Mouse (Mus musculus) myocyte (in vitro differentiated cells): ENCODE measurements around the gene Tlcd2. TPM values are rescaled to one million over a fixed set of nuclear protein-coding genes. Genes with fewer than 3 reads are reported as not detected.

Experiments used
- H3K27me3 ChIP-seq: one replicate; pipeline ENCODE4 v1.6.1; 2011; ENCODE audit not compliant: control insufficient read depth, insufficient read depth, insufficient read length
- H3K36me3 ChIP-seq: one replicate; pipeline ENCODE4 v1.6.1; 2011; ENCODE audit not compliant: control insufficient read depth, insufficient read depth
- H3K4me2 ChIP-seq: one replicate; pipeline ENCODE4 v1.6.1; 2011; ENCODE audit warnings: low read depth, control low read depth
- H3K4me3 ChIP-seq: one replicate; pipeline ENCODE4 v1.5.1; 2011; ENCODE audit warnings: mild to moderate bottlenecking, control low read depth, moderate library complexity
- H3K79me2 ChIP-seq: one replicate; pipeline ENCODE4 v1.6.1; 2011; ENCODE audit not compliant: control insufficient read depth, insufficient read depth
- H3ac ChIP-seq: one replicate; pipeline ENCODE4 v1.6.1; 2011; ENCODE audit not compliant: control insufficient read depth, insufficient read length
- CEBPB ChIP-seq: IDR thresholded peaks from 2 replicates; pipeline ENCODE4 v1.6.1; 2011; ENCODE audit warnings: mild to moderate bottlenecking, moderate library complexity; ENCODE audit not compliant: poor library complexity, insufficient read depth, severe bottlenecking
- E2F4 ChIP-seq: IDR thresholded peaks from one replicate; pipeline ENCODE4 v1.6.1; 2011; ENCODE audit warnings: mild to moderate bottlenecking, control low read depth, moderate library complexity; ENCODE audit not compliant: insufficient read depth
- MAX ChIP-seq: IDR thresholded peaks from one replicate; pipeline ENCODE4 v1.6.1; 2011; ENCODE audit warnings: low read depth, mild to moderate bottlenecking, control low read depth
- MYOD1 ChIP-seq, 3 experiments: IDR thresholded peaks; one replicate each; pipeline ENCODE4 v1.6.1; 2011; ENCODE audit warnings: control low read depth in 2 of 3, low read depth in 2 of 3, mild to moderate bottlenecking in 2 of 3, moderate library complexity in 1 of 3; ENCODE audit not compliant: insufficient read length in 2 of 3, control insufficient read depth in 1 of 3
- MYOG ChIP-seq, 3 experiments: IDR thresholded peaks; one replicate each; pipeline ENCODE4 v1.6.1; 2011; ENCODE audit warnings: control low read depth in 2 of 3, low read depth in 2 of 3, mild to moderate bottlenecking in 2 of 3; ENCODE audit not compliant: insufficient read length in 2 of 3, control insufficient read depth in 1 of 3, insufficient read depth in 1 of 3
- POLR2A ChIP-seq: IDR thresholded peaks from one replicate; pipeline ENCODE4 v1.6.1; 2011; ENCODE audit warnings: low read depth, mild to moderate bottlenecking, control low read depth, moderate library complexity; ENCODE audit not compliant: insufficient read length
- POLR2AphosphoS2 ChIP-seq: IDR thresholded peaks from one replicate; pipeline ENCODE4 v1.6.1; 2011; ENCODE audit warnings: low read depth, control low read depth; ENCODE audit not compliant: insufficient read length
- REST ChIP-seq: IDR thresholded peaks from one replicate; pipeline ENCODE4 v1.6.1; 2011; ENCODE audit warnings: mild to moderate bottlenecking, control low read depth, moderate library complexity; ENCODE audit not compliant: insufficient read depth, insufficient read length
- SRF ChIP-seq: IDR thresholded peaks from one replicate; pipeline ENCODE4 v1.6.1; 2011; ENCODE audit warnings: low read depth; ENCODE audit not compliant: control insufficient read depth, insufficient read length
- TCF12 ChIP-seq: IDR thresholded peaks from one replicate; pipeline ENCODE4 v1.6.1; 2011; ENCODE audit warnings: mild to moderate bottlenecking, control low read depth; ENCODE audit not compliant: poor library complexity, insufficient read depth, severe bottlenecking
- TCF3 ChIP-seq: IDR thresholded peaks from one replicate; pipeline ENCODE4 v1.6.1; 2011; ENCODE audit warnings: low read depth, control low read depth; ENCODE audit not compliant: insufficient read length
- USF1 ChIP-seq: IDR thresholded peaks from one replicate; pipeline ENCODE4 v1.6.1; 2011; ENCODE audit warnings: low read depth, mild to moderate bottlenecking, control low read depth, moderate library complexity
- polyA plus RNA-seq: library from polyadenylated mRNA; unstranded; fragments of >200 nt; fragmentation: generic; extraction: Trizol; gene quantifications from one replicate; pipeline ENCODE4 v1.2.1, GENCODE M21; 2012; ENCODE audit warnings: missing spikeins

The Tlcd2 gene
- polyA plus RNA-seq, 1 experiment = 2.9 TPM

DNA sequence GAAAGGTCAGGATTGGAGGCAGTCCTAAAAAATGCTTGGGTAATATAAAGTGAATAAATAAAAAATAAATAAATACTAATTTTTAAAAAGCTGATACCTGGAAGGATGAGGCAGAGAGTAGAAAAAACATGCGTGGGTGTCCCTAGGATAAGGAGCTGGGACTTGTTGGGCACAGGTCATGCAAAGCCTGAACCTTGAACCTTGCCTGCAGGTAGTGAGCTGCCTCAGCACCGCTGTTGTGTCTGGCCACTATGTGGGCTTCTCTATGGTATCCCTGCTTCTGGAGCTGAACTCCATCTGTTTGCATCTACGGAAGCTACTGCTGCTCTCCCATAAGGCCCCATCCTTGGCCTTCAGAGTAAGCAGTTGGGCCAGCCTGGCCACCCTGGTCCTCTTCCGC, 7.7 kb downstream of the Tlcd2 start:
- TF ChIP-seq POLR2A (no peak), POLR2AphosphoS2 (peak; percentile 63), REST (no peak)
- peaks cover 30% of the 10 kb centered on the region for H3K36me3 ChIP-seq

DNA sequence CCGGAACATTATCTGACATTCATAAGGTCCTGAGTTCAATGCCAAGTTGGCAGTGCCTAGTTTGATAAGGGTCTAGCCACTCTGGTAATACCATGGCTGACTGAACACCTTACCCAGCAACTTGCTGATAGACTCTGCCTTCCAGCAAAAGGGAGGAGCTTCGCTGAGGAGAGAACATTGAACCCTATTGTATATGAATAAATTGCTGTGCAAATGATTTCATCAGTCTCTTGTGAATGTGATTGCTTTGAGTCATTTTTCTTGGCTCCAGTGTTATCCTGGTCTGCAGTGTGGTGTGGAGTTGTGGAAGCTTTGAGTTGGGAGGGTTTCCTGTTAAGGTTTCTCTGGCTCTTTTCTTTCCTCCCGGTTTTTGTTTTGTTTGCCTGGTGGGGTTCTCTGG, 9.2 kb downstream of the Tlcd2 start:
- no peak for TF ChIP-seq MYOG (IDR thresholded peaks at IDR 0.05; ENCODE audit: control insufficient read depth in 1 of 3, insufficient read depth in 1 of 3, insufficient read length in 2 of 3, low read depth in 2 of 3)
- TF ChIP-seq E2F4 = no peak
- no peak for TF ChIP-seq REST
- no peak for TF ChIP-seq MYOD1 (IDR thresholded peaks at IDR 0.05; ENCODE audit: control insufficient read depth in 1 of 3, insufficient read length in 2 of 3, low read depth in 2 of 3)
- no peak for TF ChIP-seq TCF12
- TF ChIP-seq POLR2A = no peak
- no peak for TF ChIP-seq SRF
- no peak for TF ChIP-seq USF1
- TF ChIP-seq TCF3 = no peak
- no peak for TF ChIP-seq POLR2AphosphoS2
- Histone ChIP-seq H3K27me3 (no peaks in the 10 kb centered on the region), H3K79me2 (no peaks in the 10 kb centered on the region), H3K36me3 (peaks cover 15% of the 10 kb centered on the region), H3K4me2 (no peak overlapping the region), H3ac (no peak overlapping the region), H3K4me3 (no peak overlapping the region)

More for the DNA sequence above, 7.7 kb downstream of the Tlcd2 start:
- Histone ChIP-seq H3K4me3 (no peak overlapping the region), H3ac (no peak overlapping the region), H3K4me2 (no peak overlapping the region), H3K27me3 (no peaks in the 10 kb centered on the region), H3K79me2 (peaks cover 13% of the 10 kb centered on the region)

DNA sequence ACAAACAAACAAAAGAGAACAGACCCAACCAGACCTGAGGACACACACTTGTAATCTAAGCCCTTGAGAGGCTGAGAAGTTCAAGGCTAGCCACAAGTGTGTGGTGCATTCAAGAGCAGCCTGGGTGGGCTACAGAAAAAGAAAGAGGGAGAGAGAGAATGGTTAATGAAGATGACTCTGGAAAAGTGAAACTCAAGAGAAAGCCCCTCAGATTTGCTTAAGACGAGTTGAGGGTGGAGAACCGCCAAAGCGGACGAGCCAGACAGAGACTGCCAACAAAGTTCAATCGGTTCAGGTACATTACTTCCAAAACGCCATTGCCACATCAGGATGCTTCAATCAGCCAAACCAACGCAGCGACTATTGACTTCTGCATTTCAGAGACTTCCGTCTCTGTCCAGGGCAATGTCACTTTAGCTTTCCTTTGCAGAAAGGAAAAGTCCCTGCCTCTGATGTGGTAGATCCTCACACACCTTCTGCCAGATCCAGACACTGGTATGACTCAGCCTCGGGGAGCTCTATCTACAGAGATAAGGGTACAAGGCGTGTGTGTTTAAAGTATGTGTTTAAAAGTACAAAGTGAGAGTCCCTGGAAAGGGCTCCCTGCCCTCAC, 11.1 kb downstream of the Tlcd2 start:
- Histone ChIP-seq H3K4me2 (no peak overlapping the region), H3K4me3 (no peak overlapping the region), H3K36me3 (no peaks in the 10 kb centered on the region), H3K27me3 (no peaks in the 10 kb centered on the region), H3K79me2 (no peaks in the 10 kb centered on the region), H3ac (no peak overlapping the region)
- no peak for TF ChIP-seq TCF12
- no peak for TF ChIP-seq MAX
- no peak for TF ChIP-seq USF1
- no peak for TF ChIP-seq REST
- no peak for TF ChIP-seq MYOG (IDR thresholded peaks at IDR 0.05; ENCODE audit: control insufficient read depth in 1 of 3, insufficient read depth in 1 of 3, insufficient read length in 2 of 3, low read depth in 2 of 3)
- no peak for TF ChIP-seq SRF

DNA sequence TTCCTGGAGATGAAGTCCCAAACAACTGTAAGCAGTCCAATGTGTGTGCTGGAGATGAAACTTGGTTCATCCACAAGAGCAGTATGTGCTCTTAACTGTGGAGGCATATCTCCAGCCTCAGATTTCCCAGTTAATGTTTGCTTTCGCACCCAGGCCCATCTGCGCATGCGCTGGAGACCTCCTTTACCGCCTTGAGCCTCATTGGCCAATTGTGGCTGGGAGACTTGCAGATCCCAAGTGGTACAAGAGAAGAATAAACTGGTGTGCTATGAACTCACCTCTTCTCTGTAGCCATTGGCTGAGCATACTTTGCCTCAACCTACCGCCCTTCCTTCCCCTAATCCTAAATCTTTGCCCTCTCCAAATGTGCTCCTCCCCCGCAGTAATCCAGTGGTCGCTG, 11.9 kb downstream of the Tlcd2 start:
- Histone ChIP-seq H3K4me2 (no peak overlapping the region), H3K79me2 (no peaks in the 10 kb centered on the region), H3K36me3 (no peaks in the 10 kb centered on the region), H3K27me3 (no peaks in the 10 kb centered on the region), H3ac (no peak overlapping the region), H3K4me3 (no peak overlapping the region)
- no peak for TF ChIP-seq E2F4
- TF ChIP-seq SRF = no peak
- TF ChIP-seq REST = no peak
- TF ChIP-seq MYOD1 (IDR thresholded peaks at IDR 0.05; ENCODE audit: control insufficient read depth in 1 of 3, insufficient read length in 2 of 3, low read depth in 2 of 3) = no peak
- TF ChIP-seq MYOG (IDR thresholded peaks at IDR 0.05; ENCODE audit: control insufficient read depth in 1 of 3, insufficient read depth in 1 of 3, insufficient read length in 2 of 3, low read depth in 2 of 3) = no peak
- no peak for TF ChIP-seq TCF12
- no peak for TF ChIP-seq CEBPB
- TF ChIP-seq MAX = no peak
- no peak for TF ChIP-seq USF1

- Histone ChIP-seq H3K36me3 (peaks cover 20% of the 10 kb centered on the region), H3K4me2 (peak overlapping the region; percentile 83), H3ac (peak overlapping the region; percentile 96), H3K4me3 (peak overlapping the region; percentile 83), H3K79me2 (peaks cover 31% of the 10 kb centered on the region), H3K27me3 (no peaks in the 10 kb centered on the region)
- TF ChIP-seq E2F4 (no peak), USF1 (no peak), REST (no peak), MYOD1 (IDR thresholded peaks at IDR 0.05; ENCODE audit: control insufficient read depth in 1 of 3, insufficient read length in 2 of 3, low read depth in 2 of 3) (no peak), CEBPB (no peak), TCF12 (no peak), MYOG (IDR thresholded peaks at IDR 0.05; ENCODE audit: control insufficient read depth in 1 of 3, insufficient read depth in 1 of 3, insufficient read length in 2 of 3, low read depth in 2 of 3) (no peak), SRF (no peak), TCF3 (no peak), POLR2A (no peak), POLR2AphosphoS2 (no peak)
These were observed 24.7 kb downstream of the Tlcd2 start for GRCm38 (mm10) chr11:75486192-75486591.
